Mouse (Mus musculus): ENCODE results near the gene Aloxe3.

GRCm38 (mm10) chr11:69105796-69106195 lies 19.9 kb upstream of the Aloxe3 start:
- TF ChIP-seq CTCF (IDR thresholded peaks at IDR 0.05; ENCODE audit: low read depth) (no peak), EP300 (optimal IDR thresholded peaks at IDR 0.05) (no peak)
